Mouse (Mus musculus): ENCODE measurements around the gene Cfap99.

DNA sequence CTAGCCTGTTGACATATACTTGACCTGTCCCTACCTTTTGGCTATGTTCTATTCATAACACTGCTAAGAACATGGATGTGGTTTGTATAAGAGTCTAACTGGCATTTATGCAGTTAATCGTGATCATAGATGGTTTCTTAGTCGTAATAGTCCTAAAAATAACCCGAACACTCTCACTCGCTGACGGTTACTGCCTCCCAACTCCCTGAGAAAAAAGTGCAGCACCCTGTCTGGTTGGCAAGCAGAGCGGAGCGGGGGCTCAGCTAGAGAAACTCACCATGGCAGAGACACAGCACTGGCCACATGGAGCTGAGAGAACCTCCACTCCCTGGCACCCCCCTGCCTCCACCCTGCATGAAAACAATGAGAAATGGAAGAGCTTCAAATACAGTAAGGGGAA is 7.4 kb upstream of the Cfap99 start:
- no peak for TF ChIP-seq CTCF (IDR thresholded peaks at IDR 0.05; ENCODE audit: borderline replicate concordance, insufficient read depth, low read depth, low read length)
- TF ChIP-seq POLR2A (IDR thresholded peaks at IDR 0.05; ENCODE audit: borderline replicate concordance, insufficient read depth, low read length) = no peak
